Comparison of ENCODE assay signal across 7 mouse cellular contexts in genomic region chr1:118981943-118982804, GRCm38 (mm10).
DNase-seq lines count a peak whose midpoint lies in the region; ATAC-seq lines count a peak whose summit lies in the region.

No protein-coding gene starts in this region.

- H3K9me3 ChIP-seq in intestine, embryonic 15.5 days, result no peaks in the 10 kb centered on the region
- no peaks in the 10 kb centered on the region for H3K9me3 ChIP-seq in liver, embryonic 11.5 days (ENCODE audit: control insufficient read depth, low read length)
- H3K9me3 ChIP-seq in neural tube, embryonic 12.5 days, result no peaks in the 10 kb centered on the region

- H3K9ac ChIP-seq in intestine, embryonic 15.5 days, result peak overlapping the region; percentile 34
- H3K9ac ChIP-seq in liver, embryonic 11.5 days (ENCODE audit: low read depth, low read length), result no peak overlapping the region
- H3K9ac ChIP-seq in neural tube, embryonic 12.5 days, result no peak overlapping the region

- no peaks in the 10 kb centered on the region for H3K36me3 ChIP-seq in intestine, embryonic 15.5 days
- no peaks in the 10 kb centered on the region for H3K36me3 ChIP-seq in liver, embryonic 11.5 days (ENCODE audit: control insufficient read depth, insufficient read depth, low read length)
- H3K36me3 ChIP-seq in neural tube, embryonic 12.5 days, result no peaks in the 10 kb centered on the region

- peak; percentile 66 for DNase-seq in adrenal gland, postnatal 10 days
- DNase-seq in embryo, embryonic 9.5 days (ENCODE audit: extremely low spot score), result peak; percentile 73
- peak; percentile 77 to 79 for DNase-seq in heart, adult 18-20 months
- DNase-seq in liver, embryonic 11.5 days (ENCODE audit: low spot score), result peak; percentile 43
- no peak for DNase-seq in thymus, postnatal 4 days

- peaks cover 42% of the 10 kb centered on the region for H3K4me1 ChIP-seq in intestine, embryonic 15.5 days (replicated peaks)
- peaks cover 7% of the 10 kb centered on the region for H3K4me1 ChIP-seq in liver, embryonic 11.5 days (replicated peaks; ENCODE audit: control insufficient read depth, insufficient read depth, low read length)
- H3K4me1 ChIP-seq in neural tube, embryonic 12.5 days, result peaks cover 45% of the 10 kb centered on the region

- peak overlapping the region; percentile 29 for H3K4me3 ChIP-seq in intestine, embryonic 15.5 days (replicated peaks)
- H3K4me3 ChIP-seq in liver, embryonic 11.5 days (ENCODE audit: low read depth, low read length), result no peak overlapping the region
- H3K4me3 ChIP-seq in neural tube, embryonic 12.5 days, result no peak overlapping the region

- peak overlapping the region; percentile 51 for H3K4me2 ChIP-seq in intestine, embryonic 15.5 days (replicated peaks)
- peak overlapping the region; percentile 12; the same call in 1 of the 2 replicates for H3K4me2 ChIP-seq in liver, embryonic 11.5 days
- H3K4me2 ChIP-seq in neural tube, embryonic 12.5 days (replicated peaks), result peak overlapping the region; percentile 37

- WGBS in intestine, embryonic 15.5 days, result 21% methylated on average over 16 of the region's 16 CpGs
- 42% methylated on average over 16 of the region's 16 CpGs for WGBS in liver, embryonic 11.5 days
- 21% methylated on average over 16 of the region's 16 CpGs for WGBS in neural tube, embryonic 12.5 days

- H3K27me3 ChIP-seq in intestine, embryonic 15.5 days (replicated peaks), result no peaks in the 10 kb centered on the region
- no peaks in the 10 kb centered on the region for H3K27me3 ChIP-seq in liver, embryonic 11.5 days (replicated peaks; ENCODE audit: control insufficient read depth, insufficient read depth, low read length)
- H3K27me3 ChIP-seq in neural tube, embryonic 12.5 days (replicated peaks), result peaks cover 4% of the 10 kb centered on the region; the same call in 1 of the 2 replicates

- peak overlapping the region; percentile 91 for H3K27ac ChIP-seq in intestine, embryonic 15.5 days
- peak overlapping the region; percentile 64; the same call in 1 of the 2 replicates for H3K27ac ChIP-seq in liver, embryonic 11.5 days (ENCODE audit: low read depth, low read length)
- H3K27ac ChIP-seq in neural tube, embryonic 12.5 days, result 0 out of 2 replicates have a peak overlapping the region, but pooled peaks have one; percentile 21

- peak; percentile 92 for ATAC-seq in intestine, embryonic 15.5 days
- peak; percentile 43; the same call in 1 of the 2 replicates for ATAC-seq in liver, embryonic 11.5 days (replicated peaks; ENCODE audit: low FRiP score)
- ATAC-seq in neural tube, embryonic 12.5 days (ENCODE audit: low FRiP score, low read depth), result peak; percentile 89

Comparison
In these comparisons a context has a peak if more than half of its experiments do, and no peak if none do; other contexts are left out.
1. H3K27ac ChIP-seq: peak in every context shown above with its lines; median percentile 91 in intestine, embryonic 15.5 days; 64 in liver, embryonic 11.5 days; 21 in neural tube, embryonic 12.5 days.